Comparison of ENCODE assay signal across 8 mouse cellular contexts in genomic region chr2:33884623-33885263, GRCm38 (mm10). TPM values are rescaled to one million over a fixed set of nuclear protein-coding genes. Genes with fewer than 3 reads are reported as not detected.
DNase-seq lines count a peak whose midpoint lies in the region; ATAC-seq and TF ChIP-seq lines count a peak whose summit lies in the region.

No protein-coding gene starts in this region.

- peak; percentile 24 for DNase-seq in kidney, postnatal 14 days
- peak; percentile 35 to 51 for DNase-seq in gastrocnemius, postnatal 36 days
- no peak for DNase-seq in urinary bladder, postnatal 10 days (ENCODE audit: low spot score)
- DNase-seq in ovary, adult 18-20 months (ENCODE audit: low spot score), result no peak
- DNase-seq in layer of hippocampus, postnatal 25 days (ENCODE audit: extremely low spot score in 1 of 2, low spot score in 1 of 2), result no peak

- H3K9me3 ChIP-seq in kidney, embryonic 16.5 days (ENCODE audit: low read length), result no peaks in the 10 kb centered on the region
- H3K9me3 ChIP-seq in megakaryocyte, embryonic 14.5 days, result no peaks in the 10 kb centered on the region

- no peak overlapping the region for H3K27ac ChIP-seq in kidney, embryonic 16.5 days (ENCODE audit: low read length)
- H3K27ac ChIP-seq in bone marrow macrophage, adult 2 months (ENCODE audit: insufficient read depth, low read depth, low read length), result peak overlapping the region; percentile 37

- H3K36me3 ChIP-seq in kidney, embryonic 16.5 days (ENCODE audit: insufficient read depth, low read length), result no peaks in the 10 kb centered on the region
- peaks cover 41% of the 10 kb centered on the region for H3K36me3 ChIP-seq in megakaryocyte, embryonic 14.5 days (replicated peaks; ENCODE audit: low read length)

- intact Hi-C loops in gastrocnemius, postnatal 36 days (cut with DNase I), result no loop called here

- no peak for ATAC-seq in kidney, embryonic 16.5 days (ENCODE audit: low FRiP score, low TSS enrichment)

- no peak overlapping the region for H3K9ac ChIP-seq in kidney, embryonic 16.5 days (replicated peaks; ENCODE audit: low read length)

- no peaks in the 10 kb centered on the region for H3K27me3 ChIP-seq in kidney, embryonic 16.5 days (ENCODE audit: insufficient read depth, low read length)
- no peaks in the 10 kb centered on the region for H3K27me3 ChIP-seq in megakaryocyte, embryonic 14.5 days (replicated peaks)

- H3K4me3 ChIP-seq in kidney, embryonic 16.5 days (ENCODE audit: low read length), result no peak overlapping the region
- H3K4me3 ChIP-seq in bone marrow macrophage, adult 2 months (ENCODE audit: insufficient read depth, low read length), result no peak overlapping the region
- peak overlapping the region; percentile 99 for H3K4me3 ChIP-seq in megakaryocyte, embryonic 14.5 days (replicated peaks)

- no peak for TF ChIP-seq POLR2A in bone marrow macrophage, adult 2 months (IDR thresholded peaks at IDR 0.05; ENCODE audit: borderline replicate concordance, low read depth, low read length)

- 75% methylated on average over 7 of the region's 7 CpGs for WGBS in kidney, embryonic 16.5 days

- peaks cover 32% of the 10 kb centered on the region for H3K4me1 ChIP-seq in kidney, embryonic 16.5 days (ENCODE audit: insufficient read depth, low read length)
- H3K4me1 ChIP-seq in bone marrow macrophage, adult 2 months (ENCODE audit: control insufficient read depth, insufficient read depth, low read length), result peaks cover 18% of the 10 kb centered on the region
- H3K4me1 ChIP-seq in megakaryocyte, embryonic 14.5 days, result peaks cover 88% of the 10 kb centered on the region

- TF ChIP-seq CTCF in bone marrow macrophage, adult 2 months (IDR thresholded peaks at IDR 0.05; ENCODE audit: low read depth, low read length), result no peak

- no peak overlapping the region for H3K4me2 ChIP-seq in kidney, embryonic 16.5 days (replicated peaks; ENCODE audit: low read depth, low read length)

RNA-seq across cellular contexts. Expression of gene Mvb12b, which starts 3.0 kb away (rescaled TPM):
- polyA plus RNA-seq in kidney, embryonic 16.5 days (2015; fragmentation: Nextera tagmentation; extraction: Ambion mirVana), result 14.2 and 16.4 TPM in 2 replicates
- polyA plus RNA-seq in bone marrow macrophage, adult 2 months (2012; ENCODE audit: insufficient read depth, insufficient read length, missing spikeins), result 12.8 and 17.0 TPM in 2 replicates
- total RNA-seq in gastrocnemius, postnatal 36 days (2021), result 10 to 100 TPM; 25.2 to 27.4 TPM
- 181 and 204 TPM in 2 replicates for polyA plus RNA-seq in megakaryocyte, embryonic 14.5 days (2012; ENCODE audit: insufficient read depth, low replicate concordance)
- total RNA-seq in layer of hippocampus, postnatal 25 days (2021), result 10 to 100 TPM; 90.6 to 99.8 TPM

Comparison
In these comparisons a context has a peak if more than half of its experiments do, and no peak if none do; other contexts are left out.
1. DNase-seq: peak in kidney, postnatal 14 days (single experiment) and gastrocnemius, postnatal 36 days (2 of 2); none in urinary bladder, postnatal 10 days (single experiment), ovary, adult 18-20 months (single experiment) and layer of hippocampus, postnatal 25 days (0 of 2).
2. RNA of gene Mvb12b, which starts 3.0 kb away (polyA plus RNA-seq): 181 to 204 TPM in megakaryocyte, embryonic 14.5 days; 12.8 to 17.0 TPM in bone marrow macrophage, adult 2 months and 14.2 to 16.4 TPM in kidney, embryonic 16.5 days; every median in the first group is over 10 times any median in the second.